Mouse (Mus musculus) erythroblast, embryonic 14.5 days (primary cell): Measurements from ENCODE around the gene Mgat3. TPM values are rescaled to one million over a fixed set of nuclear protein-coding genes. Genes with fewer than 3 reads are reported as not detected.

ENCODE experiments used
- H3K27me3 ChIP-seq: 2 replicates; pipeline ENCODE4 v1.6.1; 2012; ENCODE audit warnings: inconsistent platforms; ENCODE audit not compliant: control insufficient read depth
- H3K36me3 ChIP-seq: 2 replicates; pipeline ENCODE4 v1.6.1; 2012; ENCODE audit warnings: mild to moderate bottlenecking, inconsistent platforms; ENCODE audit not compliant: control insufficient read depth
- H3K4me1 ChIP-seq: 2 replicates; pipeline ENCODE4 v1.6.1; 2012; ENCODE audit warnings: inconsistent platforms; ENCODE audit not compliant: control insufficient read depth
- H3K4me3 ChIP-seq: replicated peaks from 2 replicates; pipeline ENCODE3; 2012; ENCODE audit warnings: moderate library complexity, mild to moderate bottlenecking, inconsistent platforms
- H3K9me3 ChIP-seq: 2 replicates; pipeline ENCODE4 v1.6.1; 2012; ENCODE audit warnings: low read length, inconsistent platforms, mixed read lengths; ENCODE audit not compliant: control insufficient read depth
- GATA1 ChIP-seq: IDR thresholded peaks from 2 replicates; pipeline ENCODE4 v1.6.1; 2012; ENCODE audit warnings: low read length, inconsistent platforms, mixed read lengths
- TAL1 ChIP-seq: IDR thresholded peaks from 3 replicates; pipeline ENCODE4 v1.6.1; 2012; ENCODE audit warnings: low read length, inconsistent platforms, mixed read lengths
- polyA plus RNA-seq: library from polyadenylated mRNA; stranded (reverse); fragments of >175 nt; gene quantifications from 2 replicates; pipeline ENCODE4 v1.2.3, GENCODE M21; 2012

Mgat3 gene
- polyA plus RNA-seq, 1 experiment: not detected

DNA sequence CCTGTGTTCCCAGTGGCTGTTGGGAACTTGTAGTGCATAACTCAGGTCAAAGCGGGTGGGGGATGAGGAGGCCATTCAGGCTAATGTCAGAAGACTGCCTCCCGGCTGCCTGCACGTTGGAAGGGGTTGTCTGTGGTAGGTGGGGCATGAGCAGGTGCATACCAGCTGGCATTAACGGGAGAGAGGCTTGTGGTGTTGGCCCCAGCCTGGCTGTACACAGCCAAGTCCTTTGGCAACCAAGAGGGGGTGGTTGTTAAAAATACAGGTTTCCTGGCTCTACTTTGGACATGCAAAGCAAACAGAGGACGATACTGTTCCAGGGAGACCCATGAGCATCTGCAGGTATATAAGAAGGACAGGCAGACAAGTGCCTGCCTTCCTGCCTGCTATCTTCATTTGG lies 8.1 kb upstream of the Mgat3 start:
- H3K4me1 ChIP-seq: no peaks in the 10 kb centered on the region; the same call in 1 of the 2 replicates
- H3K4me3 ChIP-seq: no peak overlapping the region
- H3K27me3 ChIP-seq: peaks cover 13% of the 10 kb centered on the region
- no peaks in the 10 kb centered on the region for H3K9me3 ChIP-seq
- no peak; the same call in 2 of the 3 replicates for TF ChIP-seq TAL1
- TF ChIP-seq GATA1: no peak
- H3K36me3 ChIP-seq: peaks cover 28% of the 10 kb centered on the region

DNA sequence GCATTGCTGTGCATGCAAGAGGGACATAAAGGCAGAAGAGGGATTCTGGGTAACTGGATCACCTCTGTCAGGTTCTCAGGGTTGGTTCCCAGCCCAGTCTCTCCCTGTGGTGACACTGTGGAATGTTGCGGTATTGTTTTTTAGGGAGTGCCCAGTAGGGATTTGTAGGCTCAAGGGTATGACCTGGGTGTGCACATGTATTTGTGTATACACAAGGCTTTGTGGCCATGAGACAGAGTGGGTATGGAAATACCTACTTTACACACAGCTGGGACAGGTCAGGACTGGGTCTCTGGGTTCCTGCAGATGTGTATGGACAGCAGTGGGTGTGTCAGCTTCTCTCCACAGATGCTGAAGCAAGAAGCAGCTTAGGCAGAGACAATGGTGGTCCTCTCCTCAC lies 4.0 kb upstream of the Mgat3 start:
- Histone ChIP-seq H3K4me1 (peaks cover 8% of the 10 kb centered on the region), H3K4me3 (no peak overlapping the region), H3K36me3 (no peaks in the 10 kb centered on the region), H3K9me3 (peaks cover 12% of the 10 kb centered on the region), H3K27me3 (peaks cover 54% of the 10 kb centered on the region)
- TF ChIP-seq TAL1 (no peak), GATA1 (no peak)

- peaks cover 63% of the 10 kb centered on the region for H3K27me3 ChIP-seq
- no peak for TF ChIP-seq TAL1
- no peak for TF ChIP-seq GATA1
- H3K4me3 ChIP-seq: no peak overlapping the region
- H3K4me1 ChIP-seq: peaks cover 9% of the 10 kb centered on the region
- H3K9me3 ChIP-seq: peaks cover 12% of the 10 kb centered on the region
- H3K36me3 ChIP-seq: no peaks in the 10 kb centered on the region
Observed at GRCm38 (mm10) chr15:80170357-80170756, 3.2 kb upstream of the Mgat3 start.

DNA sequence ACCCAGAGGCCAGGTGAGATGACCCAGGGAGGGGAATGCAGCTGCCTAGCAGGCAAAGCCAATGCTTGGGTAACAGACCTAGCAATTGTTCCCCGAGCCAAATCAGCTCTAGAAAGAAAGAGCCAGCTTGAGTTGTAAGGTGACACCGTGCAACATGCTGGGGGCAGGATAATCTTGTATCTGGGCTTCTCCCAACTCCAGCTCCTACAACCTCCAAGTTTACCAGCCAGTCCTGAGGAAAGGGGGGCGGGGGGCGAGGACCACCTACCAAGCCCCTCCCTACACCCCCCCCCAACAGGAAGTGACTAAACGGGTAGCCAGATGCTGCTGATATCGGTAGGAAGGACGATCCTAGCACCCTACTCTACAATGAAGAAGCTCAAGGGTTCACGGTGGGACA lies 2.2 kb upstream of the Mgat3 start:
- peaks cover 9% of the 10 kb centered on the region for H3K4me1 ChIP-seq
- H3K9me3 ChIP-seq: peaks cover 12% of the 10 kb centered on the region
- H3K36me3 ChIP-seq: no peaks in the 10 kb centered on the region
- H3K4me3 ChIP-seq: no peak overlapping the region
- TF ChIP-seq TAL1: no peak
- no peak for TF ChIP-seq GATA1
- H3K27me3 ChIP-seq: peaks cover 72% of the 10 kb centered on the region

GRCm38 (mm10) chr15:80171791-80172190 lies 1.7 kb upstream of the Mgat3 start:
- Histone ChIP-seq H3K4me3 (no peak overlapping the region), H3K4me1 (peaks cover 9% of the 10 kb centered on the region), H3K27me3 (peaks cover 77% of the 10 kb centered on the region), H3K9me3 (peaks cover 12% of the 10 kb centered on the region), H3K36me3 (no peaks in the 10 kb centered on the region)
- no peak for TF ChIP-seq TAL1
- TF ChIP-seq GATA1: no peak

DNA sequence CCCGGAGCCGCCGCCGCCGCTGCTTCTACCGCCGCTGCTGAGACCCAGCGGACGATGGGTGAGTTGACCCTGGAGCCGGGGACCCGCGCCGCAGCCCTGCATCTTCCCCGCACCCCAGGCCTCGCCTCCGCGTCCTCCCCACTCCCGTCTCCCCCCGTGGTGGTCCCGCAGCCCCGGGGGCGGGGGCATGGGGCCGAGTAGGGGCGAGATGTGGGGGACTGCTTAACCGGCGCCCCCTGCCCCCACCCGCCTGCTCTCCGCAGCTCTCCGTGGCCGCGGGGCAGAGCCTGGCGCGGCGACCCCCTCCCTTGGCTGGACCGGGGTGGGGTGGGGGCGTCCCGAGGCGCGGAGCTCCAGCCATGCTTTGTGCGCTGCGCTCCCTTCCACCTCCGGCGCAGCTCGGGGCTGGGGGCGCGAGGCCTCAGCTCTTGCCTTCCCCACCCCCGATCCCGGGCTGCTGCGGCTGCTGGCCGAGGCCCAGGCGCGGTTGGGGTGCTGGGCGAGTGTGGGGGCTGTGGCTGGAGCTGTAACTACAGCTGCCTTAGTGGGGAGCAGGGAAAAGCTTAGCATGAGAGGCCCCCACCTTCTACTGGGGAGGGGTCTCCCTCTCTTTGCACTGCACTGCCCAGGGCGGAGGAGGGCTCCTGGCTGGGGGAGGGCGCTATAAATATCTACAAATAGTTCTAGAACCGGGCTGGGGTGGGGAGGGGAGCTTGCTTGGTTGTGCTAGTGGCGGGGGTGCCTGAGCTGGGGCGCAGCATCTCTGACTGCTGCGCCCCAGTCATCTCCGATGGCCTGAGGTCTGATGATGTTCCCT lies 468 bp downstream of the Mgat3 start:
- H3K36me3 ChIP-seq: no peaks in the 10 kb centered on the region
- peaks cover 12% of the 10 kb centered on the region for H3K9me3 ChIP-seq
- no peak for TF ChIP-seq GATA1
- no peak for TF ChIP-seq TAL1
- peaks cover 9% of the 10 kb centered on the region for H3K4me1 ChIP-seq
- H3K4me3 ChIP-seq: peak overlapping the region; percentile 45
- peaks cover 93% of the 10 kb centered on the region for H3K27me3 ChIP-seq

GRCm38 (mm10) chr15:80174598-80174875 lies 1.0 kb downstream of the Mgat3 start:
- H3K4me3 ChIP-seq: no peak overlapping the region
- peaks cover 12% of the 10 kb centered on the region for H3K9me3 ChIP-seq
- peaks cover 95% of the 10 kb centered on the region for H3K27me3 ChIP-seq
- H3K4me1 ChIP-seq: peaks cover 9% of the 10 kb centered on the region
- TF ChIP-seq GATA1 (no peak), TAL1 (no peak)
- no peaks in the 10 kb centered on the region for H3K36me3 ChIP-seq

GRCm38 (mm10) chr15:80175316-80175715 lies 1.8 kb downstream of the Mgat3 start:
- Histone ChIP-seq H3K36me3 (no peaks in the 10 kb centered on the region), H3K4me3 (no peak overlapping the region), H3K4me1 (peaks cover 15% of the 10 kb centered on the region), H3K9me3 (peaks cover 12% of the 10 kb centered on the region), H3K27me3 (peaks cover 91% of the 10 kb centered on the region)
- TF ChIP-seq GATA1 (no peak), TAL1 (no peak)

- H3K27me3 ChIP-seq: peaks cover 86% of the 10 kb centered on the region
- H3K9me3 ChIP-seq: peaks cover 12% of the 10 kb centered on the region
- H3K36me3 ChIP-seq: no peaks in the 10 kb centered on the region
- H3K4me1 ChIP-seq: peaks cover 19% of the 10 kb centered on the region
- no peak for TF ChIP-seq GATA1
- no peak for TF ChIP-seq TAL1
- H3K4me3 ChIP-seq: no peak overlapping the region
Observed at GRCm38 (mm10) chr15:80175756-80176155, 2.2 kb downstream of the Mgat3 start.

- H3K9me3 ChIP-seq: peaks cover 4% of the 10 kb centered on the region; the same call in 1 of the 2 replicates
- TF ChIP-seq TAL1 (no peak), GATA1 (no peak)
- peaks cover 38% of the 10 kb centered on the region for H3K4me1 ChIP-seq
- H3K36me3 ChIP-seq: no peaks in the 10 kb centered on the region; the same call in 1 of the 2 replicates
- H3K27me3 ChIP-seq: peaks cover 32% of the 10 kb centered on the region
- H3K4me3 ChIP-seq: no peak overlapping the region
Observed at GRCm38 (mm10) chr15:80181561-80181960, 8.0 kb downstream of the Mgat3 start.
